Mouse (Mus musculus) kidney, embryonic 16.5 days (tissue): ENCODE results near the gene Cyp2j7. TPM values are rescaled to one million over a fixed set of nuclear protein-coding genes. Genes with fewer than 3 reads are reported as not detected.
"Not testable (repeated sequence)": the region's sequence is repeated elsewhere in the genome, so short reads cannot be mapped to it uniquely, and the experiment has no call there.

Experiments used
- ATAC-seq: fragments of 200-750 bp; cut with Nextera tagmentation; 2 replicates; pipeline ENCODE4 v1.8.0; 2017; ENCODE audit warnings: moderate TSS enrichment; ENCODE audit not compliant: low FRiP score, low TSS enrichment
- H3K27ac ChIP-seq: fragments of 300-500 bp; sonication (generic); 2 replicates; pipeline ENCODE4 v1.5.1; 2014; ENCODE audit warnings: low read length
- H3K27me3 ChIP-seq: fragments of 300-500 bp; sonication (generic); 2 replicates; pipeline ENCODE4 v1.6.1; 2014; ENCODE audit warnings: low read length, control low read depth, mixed read lengths; ENCODE audit not compliant: insufficient read depth
- H3K36me3 ChIP-seq: fragments of 300-500 bp; sonication (generic); 2 replicates; pipeline ENCODE4 v1.6.1; 2014; ENCODE audit warnings: low read length, control low read depth, mixed read lengths; ENCODE audit not compliant: insufficient read depth
- H3K4me1 ChIP-seq: fragments of 300-500 bp; sonication (generic); 2 replicates; pipeline ENCODE4 v1.6.1; 2014; ENCODE audit warnings: low read length, control low read depth, mixed read lengths; ENCODE audit not compliant: insufficient read depth
- H3K4me2 ChIP-seq: fragments of 300-500 bp; sonication (generic); replicated peaks from 2 replicates; pipeline ENCODE4 v1.6.1; 2014; ENCODE audit warnings: low read depth, low read length
- H3K4me3 ChIP-seq: fragments of 300-500 bp; sonication (generic); 2 replicates; pipeline ENCODE4 v1.5.1; 2014; ENCODE audit warnings: mild to moderate bottlenecking, low read length
- H3K9ac ChIP-seq: fragments of 300-500 bp; sonication (generic); replicated peaks from 2 replicates; pipeline ENCODE4 v1.6.1; 2014; ENCODE audit warnings: low read length
- H3K9me3 ChIP-seq: fragments of 300-500 bp; sonication (generic); 2 replicates; pipeline ENCODE4 v1.6.1; 2016; ENCODE audit warnings: low read length, control low read depth
- WGBS: fragments of 180-500 bp; shearing (Covaris S2); extraction: QIAGEN DNeasy Blood & Tissue Kit; methylation state at CpG from one replicate; pipeline ENCODE4 v1.1.7; 2014; 5-methylcytosine and 5-hydroxymethylcytosine counted together
- polyA plus RNA-seq: library from polyadenylated mRNA; unstranded; fragments of >200 nt; fragmentation: Nextera tagmentation; extraction: Ambion mirVana; gene quantifications from 2 replicates; pipeline ENCODE4 v1.2.1, GENCODE M21; 2015

The Cyp2j7 gene
- polyA plus RNA-seq = 0.17 TPM in 1 of 2 replicates, not detected in the other

DNA sequence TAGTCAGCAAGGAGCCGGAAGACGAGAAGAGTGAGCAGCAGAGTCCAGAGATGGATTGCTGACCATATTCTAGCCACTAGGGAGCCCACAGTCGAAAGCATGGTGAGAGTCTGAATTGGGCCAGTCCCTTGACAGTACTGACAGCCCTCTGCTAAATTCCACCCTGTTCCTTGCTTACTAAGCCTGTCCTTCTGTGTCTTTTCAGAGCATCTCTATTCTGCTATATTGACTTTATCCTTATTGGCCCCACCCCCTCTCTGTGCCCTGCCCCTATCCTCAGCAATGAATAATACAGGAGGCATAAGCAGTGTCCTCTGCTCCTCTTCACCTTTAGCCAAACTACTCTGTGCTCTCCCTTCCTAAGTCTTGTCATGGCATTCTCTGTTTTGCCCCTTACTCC lies at the start of gene Cyp2j7:
Cyp2j7 (minus strand) TSS at position 101 of the 400 bp plus-strand sequence.
- Histone ChIP-seq H3K27ac (no peak within 1 kb of the TSS), H3K9me3 (no peaks in the 10 kb centered on the region), H3K4me1 (no peaks in the 10 kb centered on the region), H3K36me3 (no peaks in the 10 kb centered on the region), H3K27me3 (no peaks in the 10 kb centered on the region), H3K4me2 (no peak within 1 kb of the TSS), H3K9ac (no peak within 1 kb of the TSS), H3K4me3 (no peak within 1 kb of the TSS)
- WGBS = 77% methylated on average over 3 of the region's 3 CpGs
- no peak for ATAC-seq

- not testable (repeated sequence) for H3K4me3 ChIP-seq, H3K4me2 ChIP-seq, H3K27ac ChIP-seq, H3K36me3 ChIP-seq, H3K27me3 ChIP-seq, H3K9ac ChIP-seq, H3K4me1 ChIP-seq, ATAC-seq
- H3K9me3 ChIP-seq = peaks cover 15% of the 10 kb centered on the region
- WGBS = 90% methylated on average over 1 of the region's 1 CpGs
Measured at GRCm38 (mm10) chr4:96276896-96277295, 40.4 kb upstream of the Cyp2j7 start.

DNA sequence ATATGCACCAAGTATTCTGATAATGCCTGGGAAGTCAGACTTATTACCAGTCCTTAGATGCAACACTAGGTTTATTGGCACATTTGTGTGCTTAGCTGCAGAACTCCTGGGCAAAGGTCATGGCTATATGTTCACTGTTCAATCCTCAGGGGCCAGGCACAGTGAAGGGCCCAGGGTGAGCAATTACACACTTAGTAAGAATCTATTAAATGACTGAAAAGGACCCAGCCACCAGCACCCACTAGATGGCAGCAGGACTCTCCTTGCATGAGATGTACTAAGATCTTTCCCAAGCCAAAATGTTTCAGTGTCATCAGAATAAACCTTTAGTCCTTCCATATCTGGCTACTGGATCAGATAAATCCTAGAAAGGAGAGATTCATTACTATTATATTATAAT lies 37.4 kb upstream of the Cyp2j7 start:
- no peak overlapping the region for H3K27ac ChIP-seq
- H3K9me3 ChIP-seq = no peaks in the 10 kb centered on the region
- ATAC-seq = 0 out of 2 replicates have a peak, but pooled peaks have one; percentile 46
- no peak overlapping the region for H3K9ac ChIP-seq
- H3K36me3 ChIP-seq = no peaks in the 10 kb centered on the region
- H3K4me1 ChIP-seq = no peaks in the 10 kb centered on the region
- H3K4me3 ChIP-seq = no peak overlapping the region
- no peaks in the 10 kb centered on the region for H3K27me3 ChIP-seq
- no peak overlapping the region for H3K4me2 ChIP-seq

DNA sequence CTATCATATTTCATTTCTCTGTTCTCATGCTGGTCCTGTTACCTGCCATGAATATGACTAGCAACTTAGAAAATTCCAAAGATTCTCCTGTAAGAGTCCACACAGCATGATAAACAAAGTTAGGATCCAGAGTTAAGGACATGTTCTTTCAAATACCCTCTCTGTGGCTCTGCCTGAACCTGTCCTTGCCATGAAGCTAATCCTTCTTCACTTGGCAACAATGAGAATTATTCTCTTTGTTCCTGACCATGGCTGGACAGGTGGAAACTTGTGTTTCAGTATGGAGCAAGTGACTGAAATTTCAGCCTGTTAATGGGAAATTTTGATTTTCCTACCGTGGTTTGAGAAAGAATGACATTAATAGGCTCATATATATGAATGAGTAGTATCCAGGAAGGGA lies 39.8 kb downstream of the Cyp2j7 start:
- no peak overlapping the region for H3K4me3 ChIP-seq
- 79% methylated on average over 1 of the region's 1 CpGs for WGBS
- no peaks in the 10 kb centered on the region for H3K9me3 ChIP-seq
- no peaks in the 10 kb centered on the region for H3K27me3 ChIP-seq
- no peak overlapping the region for H3K4me2 ChIP-seq
- H3K4me1 ChIP-seq = no peaks in the 10 kb centered on the region
- H3K27ac ChIP-seq = no peak overlapping the region
- H3K36me3 ChIP-seq = no peaks in the 10 kb centered on the region
- ATAC-seq = no peak
- no peak overlapping the region for H3K9ac ChIP-seq

DNA sequence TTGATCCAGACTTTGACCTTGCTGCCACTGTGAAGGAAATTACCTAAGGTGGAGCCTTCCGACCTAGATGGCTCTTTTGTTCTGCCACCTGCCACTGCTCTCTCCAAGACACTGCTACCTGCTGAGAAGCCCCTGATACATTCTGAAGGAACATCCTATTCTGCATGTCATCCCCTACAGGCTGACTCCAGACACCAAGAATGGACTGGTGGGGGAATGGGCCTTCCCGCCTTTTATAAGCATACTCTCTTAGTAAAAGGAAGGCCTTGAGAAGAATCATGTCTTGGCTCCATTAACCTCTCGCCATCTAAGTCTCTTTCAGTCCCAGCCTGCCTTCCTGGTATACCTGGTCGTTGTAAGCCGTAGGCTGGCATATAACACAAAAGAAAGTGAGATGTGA lies 47.1 kb downstream of the Cyp2j7 start:
- H3K4me1 ChIP-seq, H3K4me3 ChIP-seq, H3K9ac ChIP-seq, H3K4me2 ChIP-seq, ATAC-seq, H3K27ac ChIP-seq, H3K36me3 ChIP-seq, H3K9me3 ChIP-seq, H3K27me3 ChIP-seq: not testable (repeated sequence)
- WGBS = 88% methylated on average over 5 of the region's 5 CpGs

GRCm38 (mm10) chr4:96188671-96189070 lies 47.8 kb downstream of the Cyp2j7 start:
- H3K27ac ChIP-seq, ATAC-seq, H3K9ac ChIP-seq, H3K36me3 ChIP-seq, H3K27me3 ChIP-seq, H3K4me3 ChIP-seq, H3K4me2 ChIP-seq, H3K9me3 ChIP-seq, H3K4me1 ChIP-seq: not testable (repeated sequence)
- WGBS = 84% methylated on average over 2 of the region's 2 CpGs

GRCm38 (mm10) chr4:96188146-96188545 lies 48.3 kb downstream of the Cyp2j7 start:
- 93% methylated on average over 2 of the region's 2 CpGs for WGBS
- not testable (repeated sequence) for H3K9me3 ChIP-seq, H3K9ac ChIP-seq, H3K4me1 ChIP-seq, H3K4me3 ChIP-seq, ATAC-seq, H3K36me3 ChIP-seq, H3K27me3 ChIP-seq, H3K27ac ChIP-seq, H3K4me2 ChIP-seq

- not testable (repeated sequence) for H3K4me1 ChIP-seq, H3K36me3 ChIP-seq, H3K27me3 ChIP-seq, H3K27ac ChIP-seq, H3K9ac ChIP-seq, H3K9me3 ChIP-seq, ATAC-seq, H3K4me3 ChIP-seq, H3K4me2 ChIP-seq
- WGBS = 92% methylated on average over 2 of the region's 2 CpGs
Measured at GRCm38 (mm10) chr4:96184716-96185115, 51.7 kb downstream of the Cyp2j7 start.

DNA sequence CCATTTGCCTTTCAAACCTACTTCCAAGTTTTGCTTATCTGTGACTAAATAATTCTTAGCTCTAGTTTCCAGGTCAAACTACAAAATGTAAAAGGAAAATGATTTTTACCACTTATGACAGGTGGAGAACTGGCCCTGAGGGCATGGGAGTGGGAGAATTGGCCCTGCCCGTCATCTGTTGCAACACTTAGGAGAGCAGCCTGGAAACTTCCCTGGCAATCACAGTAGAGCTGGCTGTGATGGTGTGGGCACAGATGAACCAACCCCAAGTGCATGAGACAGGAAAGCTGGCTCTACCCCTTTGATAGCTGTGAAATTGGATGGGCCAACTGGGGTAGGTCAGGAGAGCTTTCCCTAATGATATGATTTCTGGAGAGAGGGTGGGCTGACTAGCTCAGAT lies 73.6 kb downstream of the Cyp2j7 start:
- Histone ChIP-seq H3K27ac (no peak overlapping the region), H3K4me1 (no peaks in the 10 kb centered on the region), H3K4me3 (no peak overlapping the region), H3K9ac (no peak overlapping the region), H3K4me2 (no peak overlapping the region), H3K27me3 (no peaks in the 10 kb centered on the region), H3K36me3 (no peaks in the 10 kb centered on the region), H3K9me3 (no peaks in the 10 kb centered on the region)
- ATAC-seq = no peak
- WGBS = 88% methylated on average over 1 of the region's 1 CpGs

GRCm38 (mm10) chr4:96161575-96161974 lies 74.9 kb downstream of the Cyp2j7 start:
- H3K4me3 ChIP-seq = no peak overlapping the region
- 84% methylated on average over 1 of the region's 1 CpGs for WGBS
- H3K4me1 ChIP-seq = no peaks in the 10 kb centered on the region
- no peak overlapping the region for H3K4me2 ChIP-seq
- H3K9me3 ChIP-seq = no peaks in the 10 kb centered on the region
- H3K27ac ChIP-seq = no peak overlapping the region
- H3K36me3 ChIP-seq = no peaks in the 10 kb centered on the region
- H3K27me3 ChIP-seq = no peaks in the 10 kb centered on the region
- no peak overlapping the region for H3K9ac ChIP-seq
- no peak for ATAC-seq
